Mouse (Mus musculus) embryonic facial prominence, embryonic 15.5 days (tissue): ENCODE measurements around the gene Olfm3. TPM values are rescaled to one million over a fixed set of nuclear protein-coding genes. Genes with fewer than 3 reads are reported as not detected.

Experiments
- ATAC-seq: fragments of 200-750 bp; cut with Nextera tagmentation; 2 replicates; pipeline ENCODE4 v1.8.0; 2017; ENCODE audit warnings: low read depth, moderate TSS enrichment; ENCODE audit not compliant: insufficient number of reproducible peaks, low FRiP score, low TSS enrichment
- H3K27ac ChIP-seq: fragments of 300-500 bp; sonication (generic); replicated peaks from 2 replicates; pipeline ENCODE4 v1.5.1; 2015; ENCODE audit warnings: mild to moderate bottlenecking, inconsistent platforms
- H3K27me3 ChIP-seq: fragments of 300-500 bp; sonication (generic); 2 replicates; pipeline ENCODE4 v1.6.1; 2015; ENCODE audit warnings: inconsistent platforms
- H3K36me3 ChIP-seq: fragments of 300-500 bp; sonication (generic); 2 replicates; pipeline ENCODE4 v1.6.1; 2015; ENCODE audit warnings: mild to moderate bottlenecking, inconsistent platforms
- H3K4me1 ChIP-seq: fragments of 300-500 bp; sonication (generic); 2 replicates; pipeline ENCODE4 v1.6.1; 2015; ENCODE audit warnings: inconsistent platforms
- H3K4me2 ChIP-seq: fragments of 300-500 bp; sonication (generic); replicated peaks from 2 replicates; pipeline ENCODE4 v1.6.1; 2015; ENCODE audit warnings: mild to moderate bottlenecking, inconsistent platforms
- H3K4me3 ChIP-seq: fragments of 300-500 bp; sonication (generic); replicated peaks from 2 replicates; pipeline ENCODE4 v1.5.1; 2015; ENCODE audit warnings: mild to moderate bottlenecking, inconsistent platforms
- H3K9ac ChIP-seq: fragments of 300-500 bp; sonication (generic); 2 replicates; pipeline ENCODE4 v1.6.1; 2015; ENCODE audit warnings: inconsistent platforms
- H3K9me3 ChIP-seq: fragments of 300-500 bp; sonication (generic); replicated peaks from 2 replicates; pipeline ENCODE4 v1.6.1; 2016; ENCODE audit warnings: inconsistent platforms
- WGBS: fragments of 180-500 bp; shearing (Covaris S2); methylation state at CpG from one replicate; pipeline ENCODE4 v1.1.7; 2015; 5-methylcytosine and 5-hydroxymethylcytosine counted together
- polyA plus RNA-seq: library from polyadenylated mRNA; unstranded; fragments of >200 nt; fragmentation: Nextera tagmentation; extraction: Ambion mirVana; gene quantifications from 2 replicates; pipeline ENCODE4 v1.2.1, GENCODE M21; 2015

Olfm3 gene
- polyA plus RNA-seq, 1 experiment from 2014 or later = 0.12 TPM

- no peak overlapping the region for H3K27ac ChIP-seq
- H3K9me3 ChIP-seq = no peaks in the 10 kb centered on the region
- no peak overlapping the region for H3K4me2 ChIP-seq
- H3K9ac ChIP-seq = no peak overlapping the region
- no peaks in the 10 kb centered on the region for H3K4me1 ChIP-seq
- H3K4me3 ChIP-seq = no peak overlapping the region
- no peak for ATAC-seq
- H3K36me3 ChIP-seq = no peaks in the 10 kb centered on the region
- H3K27me3 ChIP-seq = no peaks in the 10 kb centered on the region
- 27% methylated on average over 12 of the region's 12 CpGs for WGBS
Observed at GRCm38 (mm10) chr3:115080428-115081181, 176.7 kb downstream of the Olfm3 start.

GRCm38 (mm10) chr3:115081371-115081770, 177.5 kb downstream of the Olfm3 start:
- no peaks in the 10 kb centered on the region for H3K4me1 ChIP-seq
- ATAC-seq = no peak
- no peaks in the 10 kb centered on the region for H3K27me3 ChIP-seq
- no peak overlapping the region for H3K4me2 ChIP-seq
- H3K9ac ChIP-seq = no peak overlapping the region
- H3K4me3 ChIP-seq = no peak overlapping the region
- H3K27ac ChIP-seq = no peak overlapping the region
- H3K36me3 ChIP-seq = no peaks in the 10 kb centered on the region
- no peaks in the 10 kb centered on the region for H3K9me3 ChIP-seq
- WGBS = 35% methylated on average over 2 of the region's 2 CpGs

GRCm38 (mm10) chr3:115082947-115083346, 179.1 kb downstream of the Olfm3 start:
- H3K27ac ChIP-seq = no peak overlapping the region
- H3K4me2 ChIP-seq = no peak overlapping the region
- H3K27me3 ChIP-seq = no peaks in the 10 kb centered on the region
- H3K36me3 ChIP-seq = no peaks in the 10 kb centered on the region
- H3K4me1 ChIP-seq = no peaks in the 10 kb centered on the region
- no peak overlapping the region for H3K9ac ChIP-seq
- no peak overlapping the region for H3K4me3 ChIP-seq
- no peak for ATAC-seq
- no peaks in the 10 kb centered on the region for H3K9me3 ChIP-seq

- no peak overlapping the region for H3K4me2 ChIP-seq
- no peak for ATAC-seq
- 80% methylated on average over 3 of the region's 3 CpGs for WGBS
Observed at GRCm38 (mm10) chr3:115088281-115088680, 184.4 kb downstream of the Olfm3 start.

GRCm38 (mm10) chr3:115090670-115091069, 186.8 kb downstream of the Olfm3 start:
- Histone ChIP-seq H3K27ac (no peak overlapping the region), H3K4me2 (no peak overlapping the region), H3K36me3 (no peaks in the 10 kb centered on the region), H3K4me1 (no peaks in the 10 kb centered on the region), H3K4me3 (no peak overlapping the region), H3K9me3 (no peaks in the 10 kb centered on the region), H3K9ac (no peak overlapping the region), H3K27me3 (no peaks in the 10 kb centered on the region)
- WGBS = 41% methylated on average over 2 of the region's 2 CpGs
- no peak for ATAC-seq

More at GRCm38 (mm10) chr3:115088281-115088680, 184.4 kb downstream of the Olfm3 start:
- H3K36me3 ChIP-seq = no peaks in the 10 kb centered on the region
- no peak overlapping the region for H3K27ac ChIP-seq
- no peaks in the 10 kb centered on the region for H3K9me3 ChIP-seq
- no peak overlapping the region for H3K4me3 ChIP-seq
- H3K4me1 ChIP-seq = no peaks in the 10 kb centered on the region
- no peaks in the 10 kb centered on the region for H3K27me3 ChIP-seq
- H3K9ac ChIP-seq = no peak overlapping the region

- WGBS = 51% methylated on average over 3 of the region's 3 CpGs
- no peak overlapping the region for H3K27ac ChIP-seq
- no peak overlapping the region for H3K9ac ChIP-seq
- H3K4me3 ChIP-seq = no peak overlapping the region
- H3K9me3 ChIP-seq = no peaks in the 10 kb centered on the region
- no peaks in the 10 kb centered on the region for H3K4me1 ChIP-seq
- H3K4me2 ChIP-seq = no peak overlapping the region
- ATAC-seq = no peak
- no peaks in the 10 kb centered on the region for H3K27me3 ChIP-seq
- H3K36me3 ChIP-seq = no peaks in the 10 kb centered on the region
Observed at GRCm38 (mm10) chr3:115095496-115095895, 191.6 kb downstream of the Olfm3 start.

- no peak for ATAC-seq
- H3K9me3 ChIP-seq = no peaks in the 10 kb centered on the region
- H3K4me3 ChIP-seq = no peak overlapping the region
- no peak overlapping the region for H3K27ac ChIP-seq
- H3K36me3 ChIP-seq = no peaks in the 10 kb centered on the region
- no peak overlapping the region for H3K9ac ChIP-seq
- 52% methylated on average over 1 of the region's 1 CpGs for WGBS
- no peaks in the 10 kb centered on the region for H3K4me1 ChIP-seq
- H3K4me2 ChIP-seq = no peak overlapping the region
- no peaks in the 10 kb centered on the region for H3K27me3 ChIP-seq
Observed at GRCm38 (mm10) chr3:115099590-115099989, 195.7 kb downstream of the Olfm3 start.

- H3K4me1 ChIP-seq = no peaks in the 10 kb centered on the region
- no peak overlapping the region for H3K27ac ChIP-seq
- H3K4me3 ChIP-seq = no peak overlapping the region
- no peaks in the 10 kb centered on the region for H3K27me3 ChIP-seq
- H3K36me3 ChIP-seq = no peaks in the 10 kb centered on the region
- 50% methylated on average over 2 of the region's 2 CpGs for WGBS
- no peak overlapping the region for H3K9ac ChIP-seq
- no peak for ATAC-seq
- no peaks in the 10 kb centered on the region for H3K9me3 ChIP-seq
- H3K4me2 ChIP-seq = no peak overlapping the region
Observed at GRCm38 (mm10) chr3:115104155-115104801, 200.4 kb downstream of the Olfm3 start.

GRCm38 (mm10) chr3:115104802-115105493, 201.1 kb downstream of the Olfm3 start:
- Histone ChIP-seq H3K9ac (no peak overlapping the region), H3K27me3 (no peaks in the 10 kb centered on the region), H3K9me3 (no peaks in the 10 kb centered on the region), H3K4me3 (no peak overlapping the region), H3K4me2 (no peak overlapping the region), H3K27ac (no peak overlapping the region), H3K4me1 (no peaks in the 10 kb centered on the region), H3K36me3 (no peaks in the 10 kb centered on the region)
- no peak for ATAC-seq
- 27% methylated on average over 8 of the region's 8 CpGs for WGBS

- H3K36me3 ChIP-seq = no peaks in the 10 kb centered on the region
- WGBS = 52% methylated on average over 2 of the region's 2 CpGs
- no peak for ATAC-seq
- no peaks in the 10 kb centered on the region for H3K9me3 ChIP-seq
- no peak overlapping the region for H3K4me3 ChIP-seq
- no peak overlapping the region for H3K27ac ChIP-seq
- H3K27me3 ChIP-seq = no peaks in the 10 kb centered on the region
- H3K4me2 ChIP-seq = no peak overlapping the region
- H3K4me1 ChIP-seq = no peaks in the 10 kb centered on the region
- no peak overlapping the region for H3K9ac ChIP-seq
Observed at GRCm38 (mm10) chr3:115145722-115146121, 241.8 kb downstream of the Olfm3 start.

- WGBS = 85% methylated on average over 2 of the region's 2 CpGs
- Histone ChIP-seq H3K27ac (no peak overlapping the region), H3K4me3 (no peak overlapping the region), H3K27me3 (no peaks in the 10 kb centered on the region), H3K9ac (no peak overlapping the region), H3K4me2 (no peak overlapping the region), H3K9me3 (no peaks in the 10 kb centered on the region), H3K36me3 (no peaks in the 10 kb centered on the region), H3K4me1 (no peaks in the 10 kb centered on the region)
- ATAC-seq = no peak
Observed at GRCm38 (mm10) chr3:115146244-115146643, 242.4 kb downstream of the Olfm3 start.
